ENCODE assay signal across 8 mouse cellular contexts in the genomic region with DNA sequence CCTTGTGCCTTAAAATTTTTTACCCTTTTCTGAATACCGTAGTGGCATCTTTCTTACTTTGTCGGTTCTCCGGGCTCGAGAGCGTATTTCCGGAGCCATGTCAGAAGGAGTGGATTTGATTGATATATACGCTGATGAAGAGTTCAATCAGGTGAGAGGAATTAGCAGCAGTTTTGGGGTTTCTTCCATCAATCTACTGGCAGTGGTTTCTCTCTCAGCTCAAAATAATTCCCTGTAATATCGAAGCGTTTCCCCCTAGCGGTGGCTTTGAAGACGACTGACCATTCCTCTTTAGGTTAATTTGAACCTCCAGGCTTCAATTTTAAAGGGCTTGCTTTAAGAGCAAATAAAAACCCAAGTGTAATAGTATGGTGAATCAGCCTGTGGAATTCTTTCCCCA. TPM values are rescaled to one million over a fixed set of nuclear protein-coding genes. Genes with fewer than 3 reads are reported as not detected.
A peak's percentile ranks its signal among the peaks of the same experiment; 100 is the strongest.
DNase-seq lines count a peak whose midpoint lies in the region; ATAC-seq lines count a peak whose summit lies in the region.

A gene (minus strand): TSS at position 233 of the 400 bp plus-strand sequence.

- H3K27ac ChIP-seq in forebrain, embryonic 15.5 days (replicated peaks): peak within 1 kb of the TSS; percentile 94
- peak within 1 kb of the TSS; percentile 98 for H3K27ac ChIP-seq in hindbrain, embryonic 11.5 days (ENCODE audit: low read depth, low read length)
- peak within 1 kb of the TSS; percentile 100 for H3K27ac ChIP-seq in midbrain, embryonic 10.5 days (replicated peaks)
- H3K27ac ChIP-seq in stomach, embryonic 16.5 days (ENCODE audit: low read length): peak within 1 kb of the TSS; percentile 97

- H3K9me3 ChIP-seq in forebrain, embryonic 15.5 days: no peaks in the 10 kb centered on the region
- H3K9me3 ChIP-seq in hindbrain, embryonic 11.5 days (ENCODE audit: control insufficient read depth, low read length): no peaks in the 10 kb centered on the region
- no peaks in the 10 kb centered on the region for H3K9me3 ChIP-seq in midbrain, embryonic 10.5 days (replicated peaks)
- H3K9me3 ChIP-seq in stomach, embryonic 16.5 days (replicated peaks; ENCODE audit: control insufficient read depth, low read length): no peaks in the 10 kb centered on the region

- ATAC-seq in forebrain, embryonic 15.5 days (replicated peaks): no peak
- peak; percentile 10; the same call in 1 of the 2 replicates for ATAC-seq in hindbrain, embryonic 11.5 days (ENCODE audit: low FRiP score)
- no peak for ATAC-seq in stomach, embryonic 16.5 days (ENCODE audit: insufficient read depth, low FRiP score)

- intact Hi-C loops in left cerebral cortex, postnatal 14 days (cut with DNase I): no loop called here

- no peaks in the 10 kb centered on the region for H3K27me3 ChIP-seq in forebrain, embryonic 15.5 days
- no peaks in the 10 kb centered on the region for H3K27me3 ChIP-seq in hindbrain, embryonic 11.5 days (ENCODE audit: control insufficient read depth, insufficient read depth, low read length)
- H3K27me3 ChIP-seq in midbrain, embryonic 10.5 days (ENCODE audit: low read depth, poor library complexity, severe bottlenecking): no peaks in the 10 kb centered on the region
- no peaks in the 10 kb centered on the region for H3K27me3 ChIP-seq in stomach, embryonic 16.5 days (ENCODE audit: control insufficient read depth, insufficient read depth, low read length)

- H3K4me1 ChIP-seq in forebrain, embryonic 15.5 days: peaks cover 37% of the 10 kb centered on the region
- H3K4me1 ChIP-seq in hindbrain, embryonic 11.5 days (replicated peaks; ENCODE audit: control insufficient read depth, insufficient read depth, low read length): no peaks in the 10 kb centered on the region; the same call in 1 of the 2 replicates
- peaks cover 36% of the 10 kb centered on the region for H3K4me1 ChIP-seq in midbrain, embryonic 10.5 days
- H3K4me1 ChIP-seq in stomach, embryonic 16.5 days (ENCODE audit: control insufficient read depth, insufficient read depth, low read length): peaks cover 18% of the 10 kb centered on the region

- under 1% methylated on average over 11 of the region's 11 CpGs for WGBS in forebrain, embryonic 15.5 days
- under 1% methylated on average over 11 of the region's 11 CpGs for WGBS in hindbrain, embryonic 11.5 days
- under 1% methylated on average over 11 of the region's 11 CpGs for WGBS in midbrain, embryonic 10.5 days
- under 1% methylated on average over 11 of the region's 11 CpGs for WGBS in stomach, embryonic 16.5 days

- peak within 1 kb of the TSS; percentile 83 for H3K4me3 ChIP-seq in forebrain, embryonic 15.5 days
- H3K4me3 ChIP-seq in hindbrain, embryonic 11.5 days (ENCODE audit: low read depth, low read length): peak within 1 kb of the TSS; percentile 98
- H3K4me3 ChIP-seq in midbrain, embryonic 10.5 days: peak within 1 kb of the TSS; percentile 98
- peak within 1 kb of the TSS; percentile 74 for H3K4me3 ChIP-seq in stomach, embryonic 16.5 days (replicated peaks; ENCODE audit: low read length)

- peaks cover 18% of the 10 kb centered on the region for H3K36me3 ChIP-seq in forebrain, embryonic 15.5 days
- no peaks in the 10 kb centered on the region for H3K36me3 ChIP-seq in hindbrain, embryonic 11.5 days (ENCODE audit: control insufficient read depth, insufficient read depth, low read length)
- H3K36me3 ChIP-seq in midbrain, embryonic 10.5 days: peaks cover 43% of the 10 kb centered on the region
- H3K36me3 ChIP-seq in stomach, embryonic 16.5 days (ENCODE audit: control insufficient read depth, insufficient read depth, low read length): peaks cover 10% of the 10 kb centered on the region

- DNase-seq in spleen, postnatal 36 days (ENCODE audit: low spot score in 2 of 2): peak; percentile 15 to 49
- DNase-seq in spleen, adult 12 weeks (ENCODE audit: low spot score): no peak
- peak; percentile 32 for DNase-seq in brain, embryonic 18.5 days (ENCODE audit: low read depth, low spot score)
- peak; percentile 81 for DNase-seq in hindbrain, embryonic 11.5 days (ENCODE audit: low spot score)
- DNase-seq in left cerebral cortex, postnatal 14 days (ENCODE audit: low spot score in 2 of 2): peak; percentile 49 to 64
- DNase-seq in midbrain, embryonic 10.5 days (ENCODE audit: low spot score): no peak

- H3K9ac ChIP-seq in forebrain, embryonic 15.5 days (replicated peaks): peak within 1 kb of the TSS; percentile 96
- peak within 1 kb of the TSS; percentile 99 for H3K9ac ChIP-seq in hindbrain, embryonic 11.5 days (ENCODE audit: low read depth, low read length)
- H3K9ac ChIP-seq in stomach, embryonic 16.5 days (ENCODE audit: low read length): peak within 1 kb of the TSS; percentile 95

- peak within 1 kb of the TSS; percentile 70 for H3K4me2 ChIP-seq in forebrain, embryonic 15.5 days (replicated peaks)
- peak within 1 kb of the TSS; percentile 63 for H3K4me2 ChIP-seq in hindbrain, embryonic 11.5 days (replicated peaks; ENCODE audit: low read depth, low read length)
- peak within 1 kb of the TSS; percentile 69 for H3K4me2 ChIP-seq in stomach, embryonic 16.5 days (ENCODE audit: low read depth, low read length)

RNA-seq across cellular contexts. Expression of the gene that starts here (rescaled TPM):
- 62.7 and 63.1 TPM in 2 replicates for polyA plus RNA-seq in forebrain, embryonic 15.5 days (2015; fragmentation: Nextera tagmentation; extraction: Ambion mirVana)
- polyA plus RNA-seq in hindbrain, embryonic 11.5 days (2014; fragmentation: Nextera tagmentation; extraction: Ambion mirVana): 60.9 and 62.6 TPM in 2 replicates
- 10 to 100 TPM; 59.0 to 60.1 TPM for total RNA-seq in left cerebral cortex, postnatal 14 days (2021)
- 62.1 and 66.9 TPM in 2 replicates for polyA plus RNA-seq in midbrain, embryonic 10.5 days (2016; fragmentation: Nextera tagmentation; extraction: Ambion mirVana)
- 50.6 and 53.1 TPM in 2 replicates for polyA plus RNA-seq in stomach, embryonic 16.5 days (2015; fragmentation: Nextera tagmentation; extraction: Ambion mirVana)

Comparison
In these comparisons a context has a peak if more than half of its experiments do, and no peak if none do; other contexts are left out.
1. DNase-seq: peak in spleen, postnatal 36 days (2 of 2), brain, embryonic 18.5 days (single experiment), hindbrain, embryonic 11.5 days (single experiment) and left cerebral cortex, postnatal 14 days (2 of 2); none in spleen, adult 12 weeks (single experiment) and midbrain, embryonic 10.5 days (single experiment).
2. Peak in every context shown above with its lines, with median percentiles within 50 percentile points of each other: H3K27ac ChIP-seq, H3K4me2 ChIP-seq, H3K4me3 ChIP-seq and H3K9ac ChIP-seq.